Mouse (Mus musculus) thymus, postnatal 0 days (tissue): ENCODE data around the gene Pef1. TPM values are rescaled to one million over a fixed set of nuclear protein-coding genes. Genes with fewer than 3 reads are reported as not detected.

Source experiments
- DNase-seq: peaks from one replicate; pipeline ENCODE4 v3.0.0-alpha.2; 2015; ENCODE audit warnings: low spot score
- polyA plus RNA-seq: library from polyadenylated mRNA; unstranded; fragments of >200 nt; fragmentation: Nextera tagmentation; extraction: Ambion mirVana; gene quantifications from 2 replicates; pipeline ENCODE4 v1.2.1, GENCODE M21; 2015

Pef1 gene
- 62.1 and 65.4 TPM in 2 replicates for polyA plus RNA-seq

GRCm38 (mm10) chr4:130102111-130102651 is at the start of gene Pef1:
Gene Pef1, plus strand, starts transcription at chr4:130102558.
- no peak for DNase-seq

GRCm38 (mm10) chr4:130053111-130053510 is 49.2 kb upstream of the Pef1 start:
- no peak for DNase-seq

DNA sequence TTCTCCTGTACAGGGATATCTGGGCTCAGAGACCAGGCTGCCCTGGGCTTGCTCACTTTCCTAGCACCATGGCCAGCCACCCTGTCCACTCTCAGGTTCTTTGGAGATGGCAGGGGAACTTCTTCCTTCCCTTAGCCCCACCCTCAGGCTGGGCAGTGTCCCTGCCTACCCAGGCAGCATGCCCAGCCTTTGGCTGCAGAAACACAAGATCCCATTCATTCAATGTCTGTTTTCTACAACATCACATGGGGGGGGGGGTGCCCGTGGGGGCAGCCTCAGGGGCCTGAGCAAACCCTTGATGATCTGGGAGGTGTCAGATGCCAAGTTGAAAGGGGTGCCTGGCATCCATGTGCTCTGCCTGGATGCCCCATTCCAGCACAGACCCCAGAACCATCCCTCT is 47.6 kb upstream of the Pef1 start:
- DNase-seq: no peak

- DNase-seq: no peak
Observed at GRCm38 (mm10) chr4:130055160-130056010, 47.0 kb upstream of the Pef1 start.

GRCm38 (mm10) chr4:130056011-130056322 is 46.4 kb upstream of the Pef1 start:
- DNase-seq: no peak

DNA sequence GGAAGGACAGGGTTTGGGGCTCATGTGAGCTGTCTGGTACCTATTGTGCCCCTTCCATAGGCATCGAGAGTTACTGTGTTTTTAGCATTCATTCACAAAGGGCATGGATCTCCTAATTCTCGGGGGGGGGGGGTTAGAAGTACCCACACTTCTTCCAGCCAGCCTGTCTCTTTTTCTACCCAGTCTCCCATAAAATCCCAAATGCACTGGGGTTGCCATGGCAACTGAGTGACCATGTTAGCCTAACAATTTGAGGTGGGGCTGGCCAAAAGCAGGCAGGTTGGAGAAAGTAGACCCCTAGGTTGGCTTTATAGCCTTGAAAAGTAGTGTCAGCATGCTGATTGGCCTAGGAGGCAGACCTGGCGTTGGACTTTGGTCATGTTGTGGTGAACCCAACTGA is 45.9 kb upstream of the Pef1 start:
- DNase-seq: no peak

GRCm38 (mm10) chr4:130060937-130061336 is 41.4 kb upstream of the Pef1 start:
- no peak for DNase-seq

GRCm38 (mm10) chr4:130063191-130063590 is 39.2 kb upstream of the Pef1 start:
- no peak for DNase-seq

GRCm38 (mm10) chr4:130066816-130067215 is 35.5 kb upstream of the Pef1 start:
- peak; percentile 19 for DNase-seq

DNA sequence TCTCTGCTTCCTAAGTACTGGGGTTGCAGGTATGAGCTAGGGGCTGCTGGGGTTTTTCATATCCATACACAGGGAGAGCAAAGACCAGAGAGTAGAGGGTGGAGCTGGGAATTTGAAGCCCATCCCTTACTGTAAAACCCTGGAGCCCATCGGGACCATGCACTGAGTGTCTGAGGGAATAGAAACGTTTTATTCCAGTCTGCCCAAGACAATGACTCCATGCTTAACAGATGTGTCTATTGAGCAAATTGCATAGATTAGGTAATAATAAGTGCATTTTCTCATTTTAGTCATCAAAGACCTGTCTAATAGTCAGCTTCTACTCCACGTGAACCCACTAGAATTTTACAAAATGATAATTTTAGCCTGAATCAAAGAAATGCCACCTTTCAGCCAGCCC is 31.8 kb upstream of the Pef1 start:
- DNase-seq: no peak

- DNase-seq: no peak
Observed at GRCm38 (mm10) chr4:130071758-130072157, 30.6 kb upstream of the Pef1 start.

DNA sequence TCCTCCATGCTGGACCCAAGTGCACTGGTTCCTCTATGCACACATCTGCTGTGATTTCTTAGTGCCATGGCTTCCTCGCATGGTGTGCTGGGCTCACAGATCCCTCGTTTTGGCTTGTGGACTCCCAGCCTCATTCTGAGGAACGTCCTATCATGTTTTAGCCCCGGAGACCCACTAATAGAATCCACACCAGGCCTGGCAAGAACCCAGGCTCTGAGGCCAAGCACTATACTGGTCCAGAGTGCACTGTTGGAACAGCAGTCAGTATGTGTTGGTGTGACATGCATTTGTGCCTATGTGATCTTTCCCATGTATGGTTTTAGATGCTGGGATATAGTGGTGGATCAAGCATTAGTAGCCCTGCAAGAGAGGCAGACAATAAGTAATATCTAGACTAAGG is 29.0 kb upstream of the Pef1 start:
- DNase-seq: no peak

GRCm38 (mm10) chr4:130074761-130075515 is 27.4 kb upstream of the Pef1 start:
- no peak for DNase-seq

DNA sequence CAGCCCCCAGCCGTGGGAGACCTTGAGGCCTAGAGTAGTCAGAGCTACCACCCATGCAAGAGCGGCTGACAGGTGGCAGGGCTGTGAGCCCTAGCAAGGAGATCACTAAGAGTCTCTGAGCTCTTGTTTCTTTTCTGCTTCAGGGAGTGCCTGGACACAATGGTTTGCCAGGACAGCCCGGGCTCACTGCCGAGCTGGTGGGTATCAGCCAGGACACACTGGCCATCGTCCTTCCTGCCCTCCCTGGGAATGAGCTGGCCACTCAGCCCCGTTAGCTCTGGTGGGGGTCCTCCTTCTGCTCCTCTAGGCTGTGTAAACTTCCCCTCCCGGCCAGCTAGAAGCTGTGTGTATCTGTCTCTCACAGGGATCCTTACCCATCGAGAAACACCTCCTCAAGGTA is 25.5 kb upstream of the Pef1 start:
- no peak for DNase-seq

GRCm38 (mm10) chr4:130078816-130079485 is 23.4 kb upstream of the Pef1 start:
- no peak for DNase-seq

DNA sequence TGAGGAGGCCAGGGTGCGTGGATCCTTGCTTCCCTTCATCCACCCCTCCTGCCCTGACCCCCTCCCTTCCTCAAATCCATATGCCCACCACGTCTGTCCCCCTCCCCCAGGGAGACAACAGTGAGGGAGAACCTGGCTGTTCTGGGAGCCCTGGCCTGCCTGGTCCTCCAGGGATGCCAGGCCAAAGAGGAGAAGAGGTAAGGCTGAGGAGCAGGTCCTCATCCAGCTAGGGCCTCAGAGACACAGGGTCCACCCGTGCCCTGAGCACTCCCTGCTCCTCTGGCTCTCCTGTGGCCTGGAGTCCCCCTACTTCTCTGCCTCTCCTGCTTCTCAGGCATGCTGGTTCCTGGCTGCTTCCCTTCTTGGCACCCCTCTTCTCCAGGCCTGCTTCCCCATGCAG is 22.8 kb upstream of the Pef1 start:
- DNase-seq: no peak

DNA sequence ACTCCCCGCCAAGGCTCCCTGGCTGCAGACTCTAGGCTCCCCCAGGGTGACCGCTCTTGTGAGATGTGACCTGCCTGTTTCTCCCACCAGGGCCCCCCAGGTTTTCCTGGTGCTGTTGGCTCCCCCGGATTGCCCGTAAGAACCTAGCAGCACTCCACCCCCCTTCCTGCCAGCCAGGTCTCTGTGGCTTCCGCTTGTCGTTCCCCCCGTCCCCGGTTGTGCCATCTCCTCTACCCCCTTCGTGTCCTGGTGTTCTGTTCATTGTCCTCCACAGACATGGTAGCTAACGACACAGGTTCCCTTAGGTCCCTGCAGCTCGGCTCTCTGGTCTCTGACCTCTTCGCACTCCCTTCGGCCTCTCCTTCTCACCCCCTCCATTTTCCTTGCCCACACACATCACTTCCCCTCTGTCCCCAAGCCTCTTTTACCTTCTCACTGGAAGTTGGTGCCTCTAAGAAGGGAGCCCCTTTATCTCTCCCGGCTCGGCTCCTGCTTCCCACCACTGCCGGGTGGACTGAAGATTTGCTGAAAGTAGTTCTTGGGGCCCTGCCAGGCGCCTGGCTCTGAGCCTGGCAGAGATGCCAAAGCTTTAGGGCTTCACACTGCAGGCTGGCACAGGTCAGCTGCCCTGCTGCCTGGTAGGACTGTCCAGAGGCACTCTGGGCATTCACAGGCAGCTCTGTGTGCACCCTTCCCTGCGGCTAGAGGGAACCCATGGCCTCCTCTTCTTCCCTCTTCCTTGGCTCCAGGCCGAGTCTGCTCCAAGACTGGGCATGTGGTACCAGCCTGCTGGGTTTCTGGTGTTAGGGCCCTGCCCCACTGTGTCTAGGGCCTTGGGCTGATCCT is 20.8 kb upstream of the Pef1 start:
- DNase-seq: no peak

GRCm38 (mm10) chr4:130082211-130082610 is 20.1 kb upstream of the Pef1 start:
- no peak for DNase-seq

- no peak for DNase-seq
Observed at GRCm38 (mm10) chr4:130084331-130084945, 17.9 kb upstream of the Pef1 start.

- no peak for DNase-seq
Observed at GRCm38 (mm10) chr4:130085246-130085820, 17.0 kb upstream of the Pef1 start.
